Mouse (Mus musculus) brown adipose tissue, adult 24 weeks (tissue): ENCODE measurements around the gene Slc44a1. TPM values are rescaled to one million over a fixed set of nuclear protein-coding genes. Genes with fewer than 3 reads are reported as not detected.

Experiments
- H3K27ac ChIP-seq: fragments of 200-500 bp; replicated peaks from 2 replicates; pipeline ENCODE4 v1.5.1; 2012; ENCODE audit warnings: low read depth, mild to moderate bottlenecking, low read length
- H3K4me1 ChIP-seq: fragments of 200-500 bp; 2 replicates; pipeline ENCODE4 v1.6.1; 2012; ENCODE audit warnings: low read length, mixed read lengths; ENCODE audit not compliant: control insufficient read depth, insufficient read depth, insufficient read length
- H3K4me3 ChIP-seq: fragments of 200-500 bp; 2 replicates; pipeline ENCODE4 v1.5.1; 2012; ENCODE audit warnings: low read depth, mild to moderate bottlenecking, low read length, moderate library complexity; ENCODE audit not compliant: insufficient read depth
- polyA plus RNA-seq: library from polyadenylated mRNA; stranded (reverse); fragments of >200 nt; gene quantifications from 2 replicates; pipeline ENCODE4 v1.2.4, GENCODE M21; 2012; ENCODE audit not compliant: missing spikeins, insufficient read depth, insufficient read length

Slc44a1 gene
- polyA plus RNA-seq, 1 experiment = 32.8 TPM

DNA sequence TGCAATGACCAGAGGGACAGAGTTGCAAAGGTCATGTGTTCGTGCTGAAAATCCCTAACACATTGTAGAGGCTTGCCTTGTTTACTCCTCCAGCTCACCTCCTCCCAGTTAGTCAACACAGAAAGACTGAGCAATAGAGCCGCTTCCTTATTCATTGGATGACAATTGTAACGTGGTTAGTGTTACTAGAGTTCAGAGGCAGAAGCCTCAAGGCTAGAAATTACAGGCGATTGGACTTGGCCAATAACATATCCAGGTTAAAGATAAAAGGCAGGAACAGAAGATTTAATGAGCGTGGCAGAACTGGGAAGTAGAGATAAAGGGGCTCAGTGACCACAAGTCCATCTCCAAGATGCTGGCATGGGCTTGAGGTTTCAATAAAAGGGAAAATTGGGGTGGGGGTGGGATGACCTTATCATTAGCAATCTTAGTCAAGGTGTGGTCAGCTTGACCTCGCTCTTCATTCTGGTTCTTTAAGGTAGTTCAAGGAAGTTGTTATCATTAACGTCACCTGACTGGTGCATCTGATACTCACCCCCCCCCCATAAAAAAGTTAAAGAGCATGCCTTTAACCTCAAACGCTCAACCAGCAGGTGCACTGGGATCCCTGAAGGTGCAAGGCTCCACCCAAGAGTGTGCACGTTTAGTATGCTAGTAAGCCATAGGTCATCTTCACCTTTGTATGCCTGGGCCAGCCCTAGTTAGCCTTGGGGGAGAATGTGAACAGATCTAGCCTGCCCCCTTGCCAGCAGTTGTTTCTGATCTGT, 26.0 kb upstream of the Slc44a1 start:
- Histone ChIP-seq H3K27ac (no peak overlapping the region), H3K4me3 (no peak overlapping the region), H3K4me1 (peaks cover 5% of the 10 kb centered on the region)

DNA sequence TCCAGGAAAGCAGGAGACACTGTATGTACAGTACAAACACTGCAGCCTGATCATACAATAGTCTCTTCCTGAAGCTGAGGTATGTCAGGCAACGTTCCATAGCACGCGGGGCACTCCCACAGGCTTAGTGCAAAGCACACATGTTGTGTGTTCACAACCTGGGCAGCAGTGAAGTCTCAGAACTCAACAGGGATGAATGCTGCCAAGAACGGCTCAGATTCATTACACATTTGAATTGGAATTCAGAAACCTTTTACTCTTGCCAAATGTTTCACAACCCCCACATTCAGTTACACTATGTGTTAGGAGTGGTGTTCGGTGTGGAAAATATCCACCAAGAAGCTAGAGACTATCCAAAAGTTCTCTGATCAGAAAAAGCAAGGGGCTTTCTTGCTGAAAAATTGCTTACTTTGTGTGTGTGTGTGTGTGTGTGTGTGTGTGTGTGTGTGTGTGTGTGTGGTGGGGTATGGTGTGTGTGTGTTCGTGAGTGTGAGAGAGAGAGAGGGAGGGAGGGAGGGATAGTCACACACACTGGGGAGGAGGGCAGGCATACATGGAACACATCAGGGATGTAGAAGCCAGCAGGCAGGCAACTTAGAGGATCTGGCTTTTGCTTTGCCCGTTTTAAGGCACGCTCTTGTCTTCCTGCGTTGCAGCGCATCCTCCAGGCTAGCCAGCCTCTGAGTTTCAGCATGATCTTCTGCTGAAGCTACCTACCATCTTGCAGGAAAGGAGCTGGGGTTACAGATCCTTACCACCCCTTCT, 24.2 kb upstream of the Slc44a1 start:
- Histone ChIP-seq H3K4me1 (peaks cover 3% of the 10 kb centered on the region; the same call in 1 of the 2 replicates), H3K27ac (peak overlapping the region; percentile 66), H3K4me3 (no peak overlapping the region)

DNA sequence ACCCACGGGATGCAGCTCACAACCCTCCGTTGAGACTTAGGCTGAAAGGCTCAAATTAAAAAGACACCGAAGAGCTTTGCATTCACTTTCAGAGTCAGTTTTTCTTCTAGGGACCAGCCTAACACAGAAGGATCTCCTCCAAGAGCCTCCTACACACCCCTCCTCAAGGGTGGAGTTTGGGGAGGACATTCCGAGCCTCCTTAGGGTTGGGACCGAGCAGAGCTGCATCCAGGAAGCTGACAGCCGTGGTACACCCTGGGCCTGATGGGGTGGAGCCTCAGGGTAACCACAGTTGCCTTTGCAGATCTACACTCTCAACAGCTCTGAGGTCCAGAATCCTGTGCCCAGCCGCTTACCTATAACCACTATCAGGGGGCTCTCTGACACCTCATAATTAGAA, 23.3 kb upstream of the Slc44a1 start:
- Histone ChIP-seq H3K4me3 (no peak overlapping the region), H3K4me1 (peaks cover 3% of the 10 kb centered on the region; the same call in 1 of the 2 replicates), H3K27ac (peak overlapping the region; percentile 53; the same call in 1 of the 2 replicates)

DNA sequence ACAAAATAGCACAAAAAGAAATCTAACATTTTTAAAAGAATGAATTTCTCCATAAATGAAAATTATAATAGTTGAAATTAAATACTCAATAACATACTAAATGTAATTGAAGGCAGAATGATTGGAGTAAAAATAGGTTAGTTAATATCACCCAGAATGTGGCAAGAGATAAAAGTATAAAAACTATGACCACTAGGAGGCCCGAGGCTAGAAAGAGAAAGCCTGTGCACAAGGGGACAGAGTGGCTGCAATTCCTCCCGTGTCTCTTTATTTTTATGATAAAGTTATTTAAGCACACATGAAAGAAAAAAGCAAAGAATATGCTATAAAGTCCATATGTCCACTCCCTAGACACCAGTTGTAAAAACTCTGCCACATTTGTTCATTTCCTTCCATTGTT, 17.4 kb upstream of the Slc44a1 start:
- Histone ChIP-seq H3K27ac (no peak overlapping the region), H3K4me1 (no peaks in the 10 kb centered on the region), H3K4me3 (no peak overlapping the region)

DNA sequence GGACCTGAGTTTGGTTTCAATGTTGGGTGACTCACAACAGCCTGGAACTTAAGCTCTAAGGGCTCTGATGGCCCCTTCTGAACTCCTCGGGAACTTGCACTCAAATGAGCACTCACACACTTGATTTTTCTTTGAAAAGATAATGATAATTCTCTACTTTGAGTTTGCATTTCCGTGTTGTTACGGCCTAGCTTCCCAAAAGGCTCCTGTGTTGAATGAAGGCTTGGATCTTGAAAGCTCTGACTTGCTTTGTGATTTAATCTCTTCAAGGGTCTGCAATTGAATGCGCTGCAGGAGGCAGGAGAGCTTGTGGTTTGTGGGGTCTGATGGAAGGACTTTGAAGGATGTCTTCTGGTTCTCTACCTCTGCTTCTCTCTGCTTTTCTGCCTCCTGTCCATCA, 13.1 kb upstream of the Slc44a1 start:
- peaks cover 7% of the 10 kb centered on the region for H3K4me1 ChIP-seq
- H3K27ac ChIP-seq = no peak overlapping the region
- H3K4me3 ChIP-seq = no peak overlapping the region

DNA sequence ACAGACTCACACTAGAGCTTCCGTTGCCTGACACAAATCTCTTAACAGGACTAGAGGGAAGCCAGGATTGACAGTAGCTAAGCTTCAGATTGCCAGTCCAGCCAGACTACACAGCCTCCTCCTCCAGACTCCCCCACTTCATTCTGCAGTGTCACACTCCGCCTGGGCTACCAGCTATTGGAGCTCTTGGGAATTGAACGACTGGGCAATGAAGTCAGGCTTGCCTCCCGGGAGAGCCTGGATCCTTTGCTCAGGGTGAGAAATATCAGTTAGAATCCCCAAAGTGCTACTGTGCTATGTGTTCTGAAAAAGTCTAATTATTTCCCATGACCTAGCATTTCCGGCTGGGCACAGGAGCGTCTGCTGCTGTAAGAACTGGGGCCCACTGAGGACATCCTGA, 9.7 kb upstream of the Slc44a1 start:
- no peak overlapping the region for H3K4me3 ChIP-seq
- H3K27ac ChIP-seq = 0 out of 2 replicates have a peak overlapping the region, but pooled peaks have one; percentile 16
- peaks cover 7% of the 10 kb centered on the region for H3K4me1 ChIP-seq

DNA sequence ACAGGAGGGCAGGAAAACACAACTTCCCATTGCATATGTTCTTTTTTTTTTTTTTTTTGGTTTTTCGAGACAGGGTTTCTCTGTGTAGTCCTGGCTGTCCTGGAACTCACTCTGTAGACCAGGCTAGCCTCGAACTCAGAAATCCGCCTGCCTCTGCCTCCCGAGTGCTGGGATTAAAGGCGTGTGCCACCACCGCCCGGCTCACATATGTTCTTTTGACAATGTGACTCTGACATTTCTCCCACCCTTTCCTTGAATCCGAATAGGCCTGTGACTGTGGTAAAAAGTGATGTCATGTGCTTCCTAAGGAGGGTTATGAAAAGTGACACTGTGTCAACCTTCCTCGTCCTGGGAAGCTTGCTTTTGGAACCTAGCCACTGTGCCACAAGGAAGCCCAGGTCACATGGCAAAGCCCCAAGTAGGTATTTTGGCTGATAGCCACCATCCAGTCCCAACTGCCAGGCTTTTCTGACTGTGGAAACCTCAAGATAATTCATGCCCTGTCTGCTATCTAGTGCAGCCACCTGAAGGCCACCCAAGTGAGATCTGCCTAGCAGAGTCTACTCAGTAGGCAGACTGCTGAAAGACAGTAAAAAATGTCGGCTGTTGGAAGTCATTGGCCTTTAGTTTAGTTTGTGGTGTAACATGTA, 8.5 kb upstream of the Slc44a1 start:
- H3K4me3 ChIP-seq = no peak overlapping the region
- peaks cover 7% of the 10 kb centered on the region for H3K4me1 ChIP-seq

DNA sequence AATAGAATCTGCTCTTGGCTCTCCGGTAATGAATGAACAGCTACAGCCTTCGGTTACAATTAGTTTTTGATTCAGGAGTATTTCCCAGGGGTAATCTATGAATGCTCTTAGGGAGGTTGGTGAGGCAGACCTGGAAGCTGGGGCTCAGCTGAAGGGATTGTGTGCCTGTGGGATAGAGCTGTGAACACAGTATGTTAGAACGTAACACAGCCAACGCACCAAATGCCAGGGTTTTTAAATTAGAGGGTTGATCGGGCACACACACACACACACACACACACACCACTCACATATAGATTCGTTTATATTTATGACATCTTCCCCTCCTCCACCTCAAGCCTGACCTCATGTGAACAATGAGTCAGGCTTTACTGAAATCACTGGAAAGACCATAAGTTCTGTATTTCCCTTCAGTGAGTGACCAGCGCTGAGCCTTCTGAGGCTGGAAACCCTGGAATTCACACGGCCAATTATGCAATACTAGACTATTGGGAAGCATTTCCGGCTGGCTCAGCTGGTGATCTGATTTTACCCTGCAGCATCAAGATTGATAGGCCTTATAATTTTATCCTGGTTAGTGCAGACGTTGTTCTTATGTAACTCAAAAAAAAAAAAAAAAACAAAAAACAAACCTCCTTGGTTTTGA, 3.0 kb upstream of the Slc44a1 start:
- no peak overlapping the region for H3K4me3 ChIP-seq
- peak overlapping the region; percentile 53; the same call in 1 of the 2 replicates for H3K27ac ChIP-seq
- H3K4me1 ChIP-seq = peaks cover 9% of the 10 kb centered on the region; the same call in 1 of the 2 replicates

More for the DNA sequence above, 8.5 kb upstream of the Slc44a1 start:
- no peak overlapping the region for H3K27ac ChIP-seq

DNA sequence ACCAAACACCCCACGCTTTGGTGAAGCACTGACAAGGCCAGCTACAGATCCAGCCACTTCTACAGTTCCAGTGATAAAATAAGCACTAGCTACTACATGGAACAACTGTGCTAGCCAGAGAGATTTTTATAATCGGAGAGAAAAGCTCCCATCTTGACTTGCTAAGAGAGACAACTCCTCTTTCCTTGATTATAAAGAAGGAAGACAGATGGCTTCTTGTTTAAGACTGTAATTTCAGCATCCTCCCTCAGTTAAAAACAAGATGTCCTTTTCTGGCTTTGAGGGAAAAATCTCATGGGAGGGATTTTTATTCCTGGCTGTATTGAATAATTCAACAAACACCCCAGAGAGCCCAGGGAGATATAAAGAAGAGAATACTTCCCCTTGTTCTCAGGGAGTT, 1.8 kb upstream of the Slc44a1 start:
- H3K4me3 ChIP-seq = no peak overlapping the region
- H3K4me1 ChIP-seq = peaks cover 9% of the 10 kb centered on the region; the same call in 1 of the 2 replicates
- H3K27ac ChIP-seq = no peak overlapping the region

DNA sequence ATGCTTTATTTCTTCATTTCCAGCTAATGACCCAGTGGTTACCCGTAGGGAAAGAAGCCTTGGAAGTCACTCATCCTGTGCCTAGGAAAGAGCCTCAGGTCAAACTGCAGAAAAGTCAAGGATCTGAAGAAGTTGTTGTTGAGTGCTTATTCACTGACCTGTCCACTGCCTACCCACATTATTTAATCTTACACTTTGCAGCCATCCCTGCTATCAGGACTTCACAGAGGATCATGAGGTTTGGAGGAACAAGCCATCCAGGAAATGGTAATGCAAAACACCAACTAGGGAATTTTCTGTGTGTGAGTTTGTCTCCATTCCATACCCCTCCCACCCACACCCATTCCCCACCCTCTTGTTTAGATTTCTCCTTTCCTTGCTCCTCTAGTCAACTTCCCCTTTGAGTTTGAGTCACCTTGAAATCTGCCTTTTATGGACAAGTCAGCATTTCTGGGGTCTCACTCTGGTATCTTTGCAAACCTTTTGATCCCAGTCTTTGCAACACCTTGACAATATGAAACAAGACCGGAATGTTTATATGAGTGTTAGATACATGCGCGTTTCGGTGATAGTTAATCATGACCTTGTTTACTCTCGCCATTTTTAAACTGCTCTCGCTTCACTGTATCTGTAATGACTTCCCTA, 1.3 kb upstream of the Slc44a1 start:
- Histone ChIP-seq H3K27ac (peak overlapping the region; percentile 60), H3K4me1 (peaks cover 9% of the 10 kb centered on the region; the same call in 1 of the 2 replicates), H3K4me3 (no peak overlapping the region)

DNA sequence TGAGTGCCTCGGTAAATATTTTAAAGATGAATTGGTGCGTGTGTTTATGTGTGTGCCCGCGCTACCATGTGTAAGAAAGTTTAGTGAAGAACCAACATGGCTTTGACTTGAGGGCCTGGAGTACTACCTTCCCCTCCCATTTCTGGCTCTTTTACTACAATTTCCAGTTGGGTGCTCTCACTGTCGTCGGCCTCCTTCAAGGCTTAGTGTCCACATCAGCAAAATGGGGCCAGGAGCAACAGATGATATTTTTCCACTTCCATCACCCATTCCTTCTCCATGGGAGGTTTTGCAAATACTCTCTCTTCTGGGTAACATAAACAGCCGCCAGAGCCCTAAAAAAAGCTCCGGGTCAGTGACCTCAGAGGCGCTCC, 590 bp upstream of the Slc44a1 start:
- H3K4me3 ChIP-seq = peak overlapping the region; percentile 93
- peaks cover 9% of the 10 kb centered on the region; the same call in 1 of the 2 replicates for H3K4me1 ChIP-seq
- H3K27ac ChIP-seq = peak overlapping the region; percentile 93

DNA sequence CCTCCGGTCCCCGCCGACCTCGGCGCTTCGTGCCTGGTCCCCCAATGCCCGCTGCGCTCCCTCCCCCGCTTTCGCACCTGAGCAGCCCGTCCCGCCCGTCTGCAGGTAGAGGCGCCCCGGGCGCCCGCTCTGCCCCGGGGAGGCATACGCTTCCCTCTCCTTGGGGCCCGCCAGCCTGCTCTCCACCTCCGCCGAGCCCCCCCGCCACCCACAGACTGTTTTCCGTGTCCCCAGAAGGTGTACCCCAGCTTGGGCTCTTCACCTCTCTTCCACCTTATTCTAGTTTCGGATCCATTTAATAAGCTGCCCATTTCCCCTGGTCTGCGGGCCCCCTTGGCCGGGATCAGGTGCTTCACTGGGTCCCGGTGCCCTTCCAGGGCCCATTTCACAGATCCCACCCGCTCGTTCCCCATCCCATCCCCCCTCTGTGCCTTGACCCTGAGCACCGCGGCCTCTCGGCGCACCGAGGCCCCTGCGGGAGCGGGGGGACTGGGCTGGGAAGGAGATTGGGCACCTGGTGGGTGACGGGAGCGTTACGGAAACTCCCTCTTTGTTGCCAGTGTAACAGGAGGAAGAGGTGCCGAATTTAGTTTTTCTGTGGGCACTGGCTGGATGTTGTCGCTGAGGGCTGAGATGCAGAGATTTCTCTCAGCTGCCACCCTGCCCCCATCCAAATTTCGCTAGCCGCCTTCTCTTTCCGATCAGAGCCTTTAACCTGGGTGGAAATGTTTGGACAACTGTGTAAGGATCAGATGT, 781 bp downstream of the Slc44a1 start:
- H3K27ac ChIP-seq = 0 out of 2 replicates have a peak overlapping the region, but pooled peaks have one; percentile 40
- peak overlapping the region; percentile 99 for H3K4me3 ChIP-seq

DNA sequence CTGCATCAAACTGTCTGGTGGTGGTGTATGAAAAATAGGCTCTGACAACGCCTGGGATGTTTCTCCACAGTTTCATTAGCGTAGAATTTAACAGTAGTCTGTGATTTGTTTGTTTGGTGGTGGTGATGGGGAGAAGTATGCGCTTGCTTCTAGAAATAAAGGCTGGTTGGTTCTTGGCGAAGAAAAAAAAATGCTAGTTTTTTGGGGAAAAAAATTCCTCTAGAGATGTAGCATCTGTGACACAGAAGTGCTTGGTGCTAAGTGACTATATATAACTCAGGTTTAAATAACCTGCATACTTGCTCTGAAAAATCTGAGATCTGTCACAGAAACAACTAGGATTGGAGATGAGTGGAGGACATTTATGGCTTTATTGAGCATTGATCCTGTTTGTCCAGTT, 1.5 kb downstream of the Slc44a1 start:
- H3K4me3 ChIP-seq = peak overlapping the region; percentile 99; the same call in 1 of the 2 replicates
- no peak overlapping the region for H3K27ac ChIP-seq

More for the DNA sequence above, 781 bp downstream of the Slc44a1 start:
- H3K4me1 ChIP-seq = peaks cover 9% of the 10 kb centered on the region; the same call in 1 of the 2 replicates

DNA sequence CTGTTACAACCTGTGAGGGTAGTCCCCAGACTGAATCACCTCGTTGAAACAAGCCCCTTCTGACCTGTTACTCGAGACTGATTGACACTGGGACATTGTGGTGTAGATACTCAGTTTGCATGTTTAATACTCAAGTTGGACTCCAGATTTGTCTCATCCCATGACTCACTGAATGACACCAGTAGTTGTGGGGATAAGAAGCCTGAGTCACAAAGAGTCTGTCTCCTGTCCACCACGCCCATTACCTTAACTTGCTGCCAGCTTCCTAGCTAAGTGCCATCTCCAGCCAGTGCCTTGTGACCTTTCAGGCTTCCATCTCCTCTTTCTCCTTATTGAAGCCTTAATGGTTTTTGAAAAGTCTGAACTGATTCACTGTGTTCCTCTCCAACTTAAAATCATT, 6.0 kb downstream of the Slc44a1 start:
- Histone ChIP-seq H3K27ac (no peak overlapping the region), H3K4me1 (peaks cover 5% of the 10 kb centered on the region; the same call in 1 of the 2 replicates), H3K4me3 (no peak overlapping the region)

More for the DNA sequence above, 1.5 kb downstream of the Slc44a1 start:
- H3K4me1 ChIP-seq = peaks cover 14% of the 10 kb centered on the region; the same call in 1 of the 2 replicates
